In genomic region chr5:149283009-149283408, GRCm38 (mm10) we compare ENCODE assay signal across 10 mouse cellular contexts. TPM values are rescaled to one million over a fixed set of nuclear protein-coding genes. Genes with fewer than 3 reads are reported as not detected.
DNase-seq lines count a peak whose midpoint lies in the region; ATAC-seq and TF ChIP-seq lines count a peak whose summit lies in the region.
"Had no signal": no experiment of that assay in that cellular context is flagged by ENCODE, and none has a peak within 500 bp of the region (broad histone marks: within the 10 kb centered on the region; RNA-seq: fewer than 3 reads in every experiment).

No protein-coding gene starts in this region.

- 86% methylated on average over 2 of the region's 2 CpGs for WGBS in lung, postnatal 0 days
- WGBS in stomach, postnatal 0 days, result 80% methylated on average over 2 of the region's 2 CpGs

- H3K27me3 ChIP-seq in lung, postnatal 0 days (replicated peaks; ENCODE audit: insufficient read depth, low read length), result no peaks in the 10 kb centered on the region
- H3K27me3 ChIP-seq in stomach, postnatal 0 days (ENCODE audit: control insufficient read depth, insufficient read depth, low read length), result no peaks in the 10 kb centered on the region
- H3K27me3 ChIP-seq: midbrain, embryonic 15.5 days had no signal

- ATAC-seq in lung, postnatal 0 days, result no peak
- no peak for ATAC-seq in stomach, postnatal 0 days (ENCODE audit: low FRiP score, low TSS enrichment)
- ATAC-seq: midbrain, embryonic 15.5 days had no signal

- no peaks in the 10 kb centered on the region for H3K36me3 ChIP-seq in lung, postnatal 0 days (ENCODE audit: insufficient read depth, low read length)
- H3K36me3 ChIP-seq in stomach, postnatal 0 days (ENCODE audit: control insufficient read depth, insufficient read depth, low read length), result no peaks in the 10 kb centered on the region
- H3K36me3 ChIP-seq: midbrain, embryonic 15.5 days had no signal

- TF ChIP-seq EP300 in lung, postnatal 0 days (IDR thresholded peaks at IDR 0.05), result no peak
- TF ChIP-seq EP300 in stomach, postnatal 0 days (optimal IDR thresholded peaks at IDR 0.05), result no peak

- H3K4me1 ChIP-seq in lung, postnatal 0 days (ENCODE audit: insufficient read depth, low read depth, low read length), result peaks cover 4% of the 10 kb centered on the region; the same call in 1 of the 2 replicates
- no peaks in the 10 kb centered on the region for H3K4me1 ChIP-seq in stomach, postnatal 0 days (replicated peaks; ENCODE audit: control insufficient read depth, insufficient read depth)

- TF ChIP-seq CTCF in lung, postnatal 0 days (IDR thresholded peaks at IDR 0.05), result peak; percentile 59
- peak; percentile 62 for TF ChIP-seq CTCF in stomach, postnatal 0 days (IDR thresholded peaks at IDR 0.05; ENCODE audit: low read depth)

- H3K9ac ChIP-seq in lung, postnatal 0 days (replicated peaks; ENCODE audit: low read depth), result no peak overlapping the region
- H3K9ac ChIP-seq in stomach, postnatal 0 days (ENCODE audit: low read length), result no peak overlapping the region
- H3K9ac ChIP-seq: midbrain, embryonic 15.5 days had no signal

- no peak overlapping the region for H3K4me2 ChIP-seq in lung, postnatal 0 days (replicated peaks; ENCODE audit: low read depth, low read length)
- no peak overlapping the region for H3K4me2 ChIP-seq in stomach, postnatal 0 days (replicated peaks; ENCODE audit: low read depth)
- H3K4me2 ChIP-seq: midbrain, embryonic 15.5 days had no signal

- no peak overlapping the region for H3K27ac ChIP-seq in lung, postnatal 0 days (ENCODE audit: low read length)
- H3K27ac ChIP-seq in stomach, postnatal 0 days (replicated peaks), result no peak overlapping the region
- H3K27ac ChIP-seq: midbrain, embryonic 15.5 days had no signal

- peak; percentile 24 to 59 for DNase-seq in cerebellum, postnatal 14 days
- DNase-seq in cerebellum, adult 9-10 months, result no peak
- DNase-seq in lung, postnatal 0 days (ENCODE audit: low spot score), result no peak
- no peak for DNase-seq in lung, adult 18-20 months
- peak; percentile 47 for DNase-seq in c-Kit-positive CD71-positive TER-119-positive erythroid progenitor cells, embryonic 14.5 days (ENCODE audit: low spot score)
- no peak for DNase-seq in stomach, postnatal 0 days (ENCODE audit: low spot score)
- DNase-seq in left cerebral cortex, adult 9 months (ENCODE audit: low spot score in 2 of 2), result no peak
- DNase-seq in right cerebral cortex, adult 18-20 months, result no peak
- DNase-seq: cerebellum, adult 11-12 months had no signal

- no peak overlapping the region for H3K4me3 ChIP-seq in lung, postnatal 0 days (ENCODE audit: low read depth, low read length)
- H3K4me3 ChIP-seq in stomach, postnatal 0 days (ENCODE audit: low read depth, low read length), result no peak overlapping the region
- H3K4me3 ChIP-seq: midbrain, embryonic 15.5 days had no signal

- H3K9me3 ChIP-seq in lung, postnatal 0 days (ENCODE audit: low read length), result no peaks in the 10 kb centered on the region
- H3K9me3 ChIP-seq in stomach, postnatal 0 days (ENCODE audit: control insufficient read depth, low read length), result no peaks in the 10 kb centered on the region
- H3K9me3 ChIP-seq: midbrain, embryonic 15.5 days had no signal

RNA-seq across cellular contexts. Expression of gene Alox5ap, which starts 18.4 kb away (rescaled TPM):
- polyA plus RNA-seq in lung, postnatal 0 days (2015; fragmentation: Nextera tagmentation; extraction: Ambion mirVana), result 59.6 and 76.9 TPM in 2 replicates
- polyA plus RNA-seq in stomach, postnatal 0 days (2015; fragmentation: Nextera tagmentation; extraction: Ambion mirVana), result 8.2 and 9.3 TPM in 2 replicates

Comparison
In these comparisons a context has a peak if more than half of its experiments do, and no peak if none do; other contexts are left out.
1. DNase-seq: peak in cerebellum, postnatal 14 days (2 of 2) and c-Kit-positive CD71-positive TER-119-positive erythroid progenitor cells, embryonic 14.5 days (single experiment); none in cerebellum, adult 9-10 months (single experiment), lung, postnatal 0 days (single experiment), lung, adult 18-20 months (0 of 2), stomach, postnatal 0 days (single experiment), left cerebral cortex, adult 9 months (0 of 2) and right cerebral cortex, adult 18-20 months (single experiment).